In genomic region chr11:84827492-84827891, GRCm38 (mm10) we compare ENCODE assay signal across 10 mouse cellular contexts. TPM values are rescaled to one million over a fixed set of nuclear protein-coding genes. Genes with fewer than 3 reads are reported as not detected.
A peak's percentile ranks its signal among the peaks of the same experiment; 100 is the strongest.
DNase-seq lines count a peak whose midpoint lies in the region; ATAC-seq and TF ChIP-seq lines count a peak whose summit lies in the region.
"Had no signal": no experiment of that assay in that cellular context is flagged by ENCODE, and none has a peak within 500 bp of the region (broad histone marks: within the 10 kb centered on the region; RNA-seq: fewer than 3 reads in every experiment).

No protein-coding gene starts in this region.

- ATAC-seq in kidney, embryonic 16.5 days (ENCODE audit: low FRiP score, low TSS enrichment) = no peak
- no peak for ATAC-seq in heart, embryonic 14.5 days (ENCODE audit: insufficient number of reproducible peaks, insufficient read depth, low FRiP score, low read depth)
- no peak for ATAC-seq in liver, embryonic 13.5 days (ENCODE audit: low read depth)
- ATAC-seq in megakaryocyte progenitor cell, adult 5-6 weeks (replicated peaks; ENCODE audit: poor library complexity) = no peak

- no peak for TF ChIP-seq CTCF in cerebellum, adult 2 months (IDR thresholded peaks at IDR 0.05; ENCODE audit: borderline replicate concordance, insufficient read depth, low read depth, low read length)
- TF ChIP-seq CTCF in kidney, adult 2 months (conservative IDR thresholded peaks at IDR 0.05; ENCODE audit: insufficient read depth, insufficient read length, low read depth, low read length) = no peak

- no peak overlapping the region for H3K4me2 ChIP-seq in kidney, embryonic 16.5 days (replicated peaks; ENCODE audit: low read depth, low read length)
- peak overlapping the region; percentile 82 for H3K4me2 ChIP-seq in heart, embryonic 14.5 days (ENCODE audit: low read length)
- peak overlapping the region; percentile 99 for H3K4me2 ChIP-seq in liver, embryonic 13.5 days

- no peak overlapping the region for H3K27ac ChIP-seq in cerebellum, adult 2 months (ENCODE audit: insufficient read depth, low read length)
- peak overlapping the region; percentile 78 for H3K27ac ChIP-seq in kidney, adult 2 months (ENCODE audit: insufficient read depth, low read depth, low read length)
- no peak overlapping the region for H3K27ac ChIP-seq in kidney, embryonic 16.5 days (ENCODE audit: low read length)
- H3K27ac ChIP-seq in heart, embryonic 14.5 days (replicated peaks in 1 of 2; ENCODE audit: control insufficient read depth in 1 of 2, insufficient read depth in 1 of 2, low read depth in 2 of 2, low read length in 2 of 2) = peak overlapping the region in 1 of 2 experiments; percentile 93; a peak in 2 of 4 replicates
- peak overlapping the region; percentile 100 for H3K27ac ChIP-seq in liver, embryonic 13.5 days
- H3K27ac ChIP-seq: midbrain, embryonic 13.5 days had no signal

- no peaks in the 10 kb centered on the region for H3K36me3 ChIP-seq in kidney, adult 2 months (ENCODE audit: control insufficient read depth, insufficient read depth, low read length)
- H3K36me3 ChIP-seq in kidney, embryonic 16.5 days (ENCODE audit: insufficient read depth, low read length) = peaks cover 16% of the 10 kb centered on the region
- peaks cover 34% of the 10 kb centered on the region for H3K36me3 ChIP-seq in heart, embryonic 14.5 days (ENCODE audit: control insufficient read depth, insufficient read depth, low read length)
- peaks cover 71% of the 10 kb centered on the region for H3K36me3 ChIP-seq in liver, embryonic 13.5 days

- H3K27me3 ChIP-seq in cerebellum, adult 2 months (ENCODE audit: control insufficient read depth, insufficient read depth, low read length) = no peaks in the 10 kb centered on the region
- no peaks in the 10 kb centered on the region for H3K27me3 ChIP-seq in kidney, adult 2 months (replicated peaks; ENCODE audit: control insufficient read depth, insufficient read depth, low read length)
- H3K27me3 ChIP-seq in kidney, embryonic 16.5 days (ENCODE audit: insufficient read depth, low read length) = no peaks in the 10 kb centered on the region
- no peaks in the 10 kb centered on the region for H3K27me3 ChIP-seq in heart, embryonic 14.5 days (ENCODE audit: control insufficient read depth, insufficient read depth, low read length)
- no peaks in the 10 kb centered on the region for H3K27me3 ChIP-seq in liver, embryonic 13.5 days
- H3K27me3 ChIP-seq: midbrain, embryonic 13.5 days had no signal

- DNase-seq in cerebellum, adult 2 months = no peak
- no peak for DNase-seq in cerebellum, postnatal 14 days
- DNase-seq in kidney, adult 2 months = peak; percentile 29
- no peak for DNase-seq in liver, embryonic 13.5 days
- DNase-seq in gastrocnemius, postnatal 10 days = no peak
- DNase-seq: kidney, adult 18-20 months had no signal

- H3K4me3 ChIP-seq in cerebellum, adult 2 months (replicated peaks; ENCODE audit: insufficient read depth, low read depth, low read length) = peak overlapping the region; percentile 19
- 0 out of 2 replicates have a peak overlapping the region, but pooled peaks have one; percentile 8 for H3K4me3 ChIP-seq in kidney, adult 2 months (ENCODE audit: insufficient read depth, low read depth, low read length)
- no peak overlapping the region for H3K4me3 ChIP-seq in kidney, embryonic 16.5 days (ENCODE audit: low read length)
- H3K4me3 ChIP-seq in heart, embryonic 14.5 days (ENCODE audit: control insufficient read depth in 1 of 2, insufficient read depth in 1 of 2, low read depth in 1 of 2, low read length in 2 of 2) = peak overlapping the region; percentile 18 to 87; a peak in 3 of 4 replicates
- H3K4me3 ChIP-seq in liver, embryonic 13.5 days (replicated peaks) = peak overlapping the region; percentile 97

- no peak overlapping the region for H3K9ac ChIP-seq in kidney, embryonic 16.5 days (replicated peaks; ENCODE audit: low read length)
- peak overlapping the region; percentile 93 for H3K9ac ChIP-seq in heart, embryonic 14.5 days (ENCODE audit: low read length)
- H3K9ac ChIP-seq in liver, embryonic 13.5 days = peak overlapping the region; percentile 100

- H3K9me3 ChIP-seq in kidney, embryonic 16.5 days (ENCODE audit: low read length) = no peaks in the 10 kb centered on the region
- H3K9me3 ChIP-seq in heart, embryonic 14.5 days (ENCODE audit: control insufficient read depth, low read length) = no peaks in the 10 kb centered on the region
- H3K9me3 ChIP-seq in liver, embryonic 13.5 days (replicated peaks) = no peaks in the 10 kb centered on the region
- H3K9me3 ChIP-seq: midbrain, embryonic 13.5 days had no signal

- TF ChIP-seq POLR2A in cerebellum, adult 2 months (IDR thresholded peaks at IDR 0.05; ENCODE audit: borderline replicate concordance, insufficient read depth, low read length) = no peak
- TF ChIP-seq POLR2A in kidney, adult 2 months (IDR thresholded peaks at IDR 0.05; ENCODE audit: low read depth, low read length) = no peak

- H3K4me1 ChIP-seq in cerebellum, adult 2 months (ENCODE audit: control insufficient read depth, insufficient read depth, low read length) = peaks cover 16% of the 10 kb centered on the region
- peaks cover 20% of the 10 kb centered on the region for H3K4me1 ChIP-seq in kidney, adult 2 months (ENCODE audit: control insufficient read depth, insufficient read depth, low read length)
- peaks cover 15% of the 10 kb centered on the region for H3K4me1 ChIP-seq in kidney, embryonic 16.5 days (ENCODE audit: insufficient read depth, low read length)
- peaks cover 30 to 55% of the 10 kb centered on the region in 2 experiments for H3K4me1 ChIP-seq in heart, embryonic 14.5 days (ENCODE audit: control insufficient read depth in 2 of 2, insufficient read depth in 2 of 2, low read length in 2 of 2)
- H3K4me1 ChIP-seq in liver, embryonic 13.5 days (replicated peaks) = peaks cover 68% of the 10 kb centered on the region

RNA-seq across cellular contexts. Expression of gene Dhrs11, which starts 1.3 kb away (rescaled TPM):
- polyA plus RNA-seq in cerebellum, adult 2 months (2012; rRNA removed) = 33.6 and 37.4 TPM in 2 replicates
- 60.4 and 63.4 TPM in 2 replicates for polyA plus RNA-seq in kidney, adult 2 months (2012; rRNA removed)
- polyA plus RNA-seq in kidney, embryonic 16.5 days (2015; fragmentation: Nextera tagmentation; extraction: Ambion mirVana) = 13.1 and 14.9 TPM in 2 replicates
- 46.5 and 56.5 TPM in 2 replicates for polyA plus RNA-seq in heart, embryonic 14.5 days (2014; fragmentation: Nextera tagmentation; extraction: Ambion mirVana)
- 184 and 190 TPM in 2 replicates for polyA plus RNA-seq in liver, embryonic 13.5 days (2015; fragmentation: Nextera tagmentation; extraction: Ambion mirVana)
- 21.0 and 23.1 TPM in 2 replicates for total RNA-seq in megakaryocyte progenitor cell, adult 5-6 weeks (2015)
- 14.7 and 20.1 TPM in 2 replicates for total RNA-seq in megakaryocyte progenitor cell, adult 5-6 weeks (2017)
- total RNA-seq in gastrocnemius, postnatal 10 days (2021) = 10 to 100 TPM; 19.2 to 22.6 TPM

RNA-seq across cellular contexts. Expression of gene Mrm1, which starts 8.2 kb away (rescaled TPM):
- polyA plus RNA-seq in cerebellum, adult 2 months (2012; rRNA removed) = 16.5 and 44.6 TPM in 2 replicates
- 9.3 and 10.3 TPM in 2 replicates for polyA plus RNA-seq in kidney, adult 2 months (2012; rRNA removed)
- 12.3 and 15.5 TPM in 2 replicates for polyA plus RNA-seq in kidney, embryonic 16.5 days (2015; fragmentation: Nextera tagmentation; extraction: Ambion mirVana)
- 17.5 and 20.5 TPM in 2 replicates for polyA plus RNA-seq in heart, embryonic 14.5 days (2014; fragmentation: Nextera tagmentation; extraction: Ambion mirVana)
- 14.2 and 15.0 TPM in 2 replicates for polyA plus RNA-seq in liver, embryonic 13.5 days (2015; fragmentation: Nextera tagmentation; extraction: Ambion mirVana)
- 6.9 and 7.6 TPM in 2 replicates for total RNA-seq in megakaryocyte progenitor cell, adult 5-6 weeks (2015)
- total RNA-seq in megakaryocyte progenitor cell, adult 5-6 weeks (2017) = 5.2 and 7.8 TPM in 2 replicates
- total RNA-seq in gastrocnemius, postnatal 10 days (2021) = 1 to 10 TPM; 3.8 to 4.9 TPM

RNA-seq across cellular contexts. Expression of gene Ggnbp2, which starts 43.1 kb away (rescaled TPM):
- 120 and 123 TPM in 2 replicates for polyA plus RNA-seq in cerebellum, adult 2 months (2012; rRNA removed)
- 36.6 and 48.6 TPM in 2 replicates for polyA plus RNA-seq in kidney, adult 2 months (2012; rRNA removed)
- polyA plus RNA-seq in kidney, embryonic 16.5 days (2015; fragmentation: Nextera tagmentation; extraction: Ambion mirVana) = 62.6 and 63.3 TPM in 2 replicates
- polyA plus RNA-seq in heart, embryonic 14.5 days (2014; fragmentation: Nextera tagmentation; extraction: Ambion mirVana) = 49.9 and 54.4 TPM in 2 replicates
- 57.8 and 62.1 TPM in 2 replicates for polyA plus RNA-seq in liver, embryonic 13.5 days (2015; fragmentation: Nextera tagmentation; extraction: Ambion mirVana)
- 118 and 133 TPM in 2 replicates for total RNA-seq in megakaryocyte progenitor cell, adult 5-6 weeks (2015)
- 114 and 143 TPM in 2 replicates for total RNA-seq in megakaryocyte progenitor cell, adult 5-6 weeks (2017)
- total RNA-seq in gastrocnemius, postnatal 10 days (2021) = 10 to 100 TPM; 40.6 to 52.8 TPM

RNA-seq across cellular contexts. Expression of gene Myo19, which starts 52.5 kb away (rescaled TPM):
- 13.2 and 15.3 TPM in 2 replicates for polyA plus RNA-seq in cerebellum, adult 2 months (2012; rRNA removed)
- 36.4 and 48.0 TPM in 2 replicates for polyA plus RNA-seq in kidney, adult 2 months (2012; rRNA removed)
- polyA plus RNA-seq in kidney, embryonic 16.5 days (2015; fragmentation: Nextera tagmentation; extraction: Ambion mirVana) = 11.8 and 13.9 TPM in 2 replicates
- polyA plus RNA-seq in heart, embryonic 14.5 days (2014; fragmentation: Nextera tagmentation; extraction: Ambion mirVana) = 5.8 and 6.6 TPM in 2 replicates
- 3.4 and 5.2 TPM in 2 replicates for polyA plus RNA-seq in liver, embryonic 13.5 days (2015; fragmentation: Nextera tagmentation; extraction: Ambion mirVana)
- total RNA-seq in megakaryocyte progenitor cell, adult 5-6 weeks (2015) = 6.6 and 9.0 TPM in 2 replicates
- 4.3 and 4.5 TPM in 2 replicates for total RNA-seq in megakaryocyte progenitor cell, adult 5-6 weeks (2017)
- 1 to 10 TPM; 4.4 to 5.3 TPM for total RNA-seq in gastrocnemius, postnatal 10 days (2021)

RNA-seq across cellular contexts. Expression of gene Pigw, which starts 52.6 kb away (rescaled TPM):
- polyA plus RNA-seq in cerebellum, adult 2 months (2012; rRNA removed) = 2.8 and 2.9 TPM in 2 replicates
- polyA plus RNA-seq in kidney, adult 2 months (2012; rRNA removed) = 1.7 and 2.3 TPM in 2 replicates
- polyA plus RNA-seq in kidney, embryonic 16.5 days (2015; fragmentation: Nextera tagmentation; extraction: Ambion mirVana) = 3.8 and 4.3 TPM in 2 replicates
- 2.8 and 3.0 TPM in 2 replicates for polyA plus RNA-seq in heart, embryonic 14.5 days (2014; fragmentation: Nextera tagmentation; extraction: Ambion mirVana)
- 2.3 and 2.5 TPM in 2 replicates for polyA plus RNA-seq in liver, embryonic 13.5 days (2015; fragmentation: Nextera tagmentation; extraction: Ambion mirVana)
- total RNA-seq in megakaryocyte progenitor cell, adult 5-6 weeks (2015) = 4.6 and 7.0 TPM in 2 replicates
- 3.3 and 4.1 TPM in 2 replicates for total RNA-seq in megakaryocyte progenitor cell, adult 5-6 weeks (2017)
- 1 to 10 TPM; 6.3 to 7.7 TPM for total RNA-seq in gastrocnemius, postnatal 10 days (2021)

Comparison
In these comparisons a context has a peak if more than half of its experiments do, and no peak if none do; other contexts are left out.
1. H3K27ac ChIP-seq: peak in kidney, adult 2 months (single experiment) and liver, embryonic 13.5 days (single experiment); none in cerebellum, adult 2 months (single experiment) and kidney, embryonic 16.5 days (single experiment).